Mouse (Mus musculus) cerebellum, adult 18-20 months (tissue): ENCODE data around the gene Ankrd23.
A peak's percentile ranks its signal among the peaks of the same experiment; 100 is the strongest.

ENCODE experiments used
- DNase-seq, 2 experiments: peaks; one replicate each; pipeline ENCODE4 v3.0.0; 2021

Ankrd23 gene

DNA sequence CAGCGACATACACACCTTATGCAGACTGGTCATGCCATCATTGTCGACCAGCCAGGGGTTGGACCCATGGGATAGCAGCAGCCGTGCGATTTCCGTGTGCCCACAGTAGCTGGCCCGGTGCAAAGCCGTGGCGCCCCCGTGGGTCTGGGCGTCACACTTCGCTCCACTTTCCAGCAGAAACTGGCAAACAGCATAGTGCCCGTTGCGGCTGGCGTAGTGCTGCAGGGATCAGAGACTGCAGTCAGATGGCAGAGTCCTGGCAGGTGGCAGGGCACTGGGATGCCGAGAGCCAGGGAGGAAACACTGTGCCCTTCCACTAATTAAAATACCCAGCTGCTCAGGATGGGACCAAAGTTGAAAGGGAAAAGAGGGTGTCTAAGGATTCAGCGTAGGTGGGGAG is 5.2 kb upstream of the Ankrd23 start:
- DNase-seq = peak; percentile 68 to 72

DNA sequence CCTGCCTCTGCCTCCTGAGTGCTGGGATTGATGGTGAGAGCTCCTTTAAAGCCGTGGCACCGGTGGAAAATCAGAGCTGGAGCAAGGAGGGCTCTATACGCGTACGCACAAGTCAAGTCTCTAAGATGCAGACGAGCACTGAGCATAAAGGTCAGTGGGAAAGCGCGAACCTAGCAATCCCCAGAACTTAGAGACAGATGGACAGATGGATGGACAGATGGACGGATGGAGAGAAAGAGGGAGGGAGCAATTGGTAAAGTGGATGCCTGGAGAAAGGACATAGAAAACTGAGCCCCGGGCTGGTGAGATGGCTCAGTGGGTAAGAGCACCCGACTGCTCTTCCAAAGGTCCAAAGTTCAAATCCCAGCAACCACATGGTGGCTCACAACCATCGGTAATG is 4.1 kb upstream of the Ankrd23 start:
- DNase-seq = peak in 1 of 2 experiments; percentile 30

DNA sequence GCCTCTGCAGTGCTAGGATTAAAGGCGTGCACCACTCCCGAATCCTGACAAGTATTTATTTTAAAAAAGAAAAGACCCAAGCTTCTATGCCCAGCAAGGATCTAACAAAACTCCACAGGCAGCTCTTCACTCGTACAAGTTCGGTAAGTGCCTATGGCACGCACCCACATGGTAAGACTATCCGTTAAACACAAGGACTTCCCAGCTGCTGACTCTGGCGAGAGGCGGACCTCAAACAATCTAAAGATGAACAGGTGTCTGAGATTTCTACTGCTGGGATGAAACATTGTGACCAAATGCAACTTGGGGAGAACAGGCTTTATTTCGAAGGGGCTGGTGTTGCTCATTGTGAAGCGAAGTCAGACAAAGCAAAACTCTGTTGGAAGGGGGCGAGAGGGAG is 3.4 kb upstream of the Ankrd23 start:
- DNase-seq = peak in 1 of 2 experiments; percentile 6

DNA sequence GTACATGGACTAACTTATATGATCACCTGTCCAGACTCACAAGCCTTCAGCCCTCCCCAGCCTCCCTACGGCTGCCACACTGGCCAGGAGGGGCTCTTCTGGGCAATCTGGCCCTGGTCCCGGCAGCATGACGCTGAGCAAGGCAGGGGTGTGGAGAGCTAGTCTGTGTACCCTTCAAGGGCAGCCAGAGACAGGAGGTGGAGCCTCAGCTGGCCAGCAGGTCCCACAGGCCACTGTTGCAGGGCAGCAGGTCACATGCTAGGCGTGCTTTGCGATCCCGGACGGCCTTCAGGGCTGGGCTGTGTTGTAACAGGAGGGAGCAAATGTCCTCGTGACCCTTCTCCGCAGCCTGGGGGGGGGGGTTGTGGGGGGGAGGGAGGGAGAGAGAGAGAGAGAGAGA is 2.5 kb upstream of the Ankrd23 start, which contains the start of gene Gm42417:
TSS of gene Gm42417 (minus strand) at position 244 of the 400 bp plus-strand sequence.
- DNase-seq = peak in 1 of 2 experiments; percentile 19

DNA sequence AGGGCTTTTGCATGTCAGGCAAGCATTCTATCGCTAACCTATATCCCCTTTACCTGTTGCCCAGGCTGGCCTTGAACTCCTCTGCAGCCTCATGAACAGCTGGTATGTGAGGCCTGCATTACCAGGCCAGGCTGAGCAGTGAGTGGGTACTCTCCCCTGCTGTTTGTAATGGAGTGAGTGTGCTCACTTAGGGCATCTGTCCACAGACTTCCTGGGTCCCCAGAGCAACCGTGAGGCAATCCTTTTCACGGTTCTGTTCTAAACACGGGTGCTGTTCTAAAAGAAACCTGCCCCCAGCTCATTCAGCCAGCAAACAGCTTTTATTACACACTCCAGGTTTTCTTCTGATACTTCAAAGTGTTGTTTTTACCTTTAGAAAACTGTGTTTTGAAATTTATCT is 2.0 kb upstream of the Ankrd23 start:
- no peak for DNase-seq

DNA sequence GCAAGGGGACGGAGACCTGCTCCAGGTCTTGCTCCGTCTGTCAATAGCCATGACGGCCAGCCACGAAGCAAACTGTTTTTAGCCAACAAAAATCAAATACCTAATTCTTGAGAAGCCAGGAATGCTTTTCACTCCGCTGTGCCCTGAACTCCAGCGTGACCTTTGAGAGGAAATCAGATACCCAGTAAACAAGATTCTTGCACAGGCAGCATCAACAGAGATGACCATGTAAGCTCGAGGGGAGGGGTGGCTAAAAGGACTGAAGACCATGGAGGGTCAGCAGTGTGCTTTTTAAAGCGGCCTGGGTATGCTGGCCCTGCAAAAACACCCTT is 320 bp downstream of the Ankrd23 start:
- DNase-seq = no peak

DNA sequence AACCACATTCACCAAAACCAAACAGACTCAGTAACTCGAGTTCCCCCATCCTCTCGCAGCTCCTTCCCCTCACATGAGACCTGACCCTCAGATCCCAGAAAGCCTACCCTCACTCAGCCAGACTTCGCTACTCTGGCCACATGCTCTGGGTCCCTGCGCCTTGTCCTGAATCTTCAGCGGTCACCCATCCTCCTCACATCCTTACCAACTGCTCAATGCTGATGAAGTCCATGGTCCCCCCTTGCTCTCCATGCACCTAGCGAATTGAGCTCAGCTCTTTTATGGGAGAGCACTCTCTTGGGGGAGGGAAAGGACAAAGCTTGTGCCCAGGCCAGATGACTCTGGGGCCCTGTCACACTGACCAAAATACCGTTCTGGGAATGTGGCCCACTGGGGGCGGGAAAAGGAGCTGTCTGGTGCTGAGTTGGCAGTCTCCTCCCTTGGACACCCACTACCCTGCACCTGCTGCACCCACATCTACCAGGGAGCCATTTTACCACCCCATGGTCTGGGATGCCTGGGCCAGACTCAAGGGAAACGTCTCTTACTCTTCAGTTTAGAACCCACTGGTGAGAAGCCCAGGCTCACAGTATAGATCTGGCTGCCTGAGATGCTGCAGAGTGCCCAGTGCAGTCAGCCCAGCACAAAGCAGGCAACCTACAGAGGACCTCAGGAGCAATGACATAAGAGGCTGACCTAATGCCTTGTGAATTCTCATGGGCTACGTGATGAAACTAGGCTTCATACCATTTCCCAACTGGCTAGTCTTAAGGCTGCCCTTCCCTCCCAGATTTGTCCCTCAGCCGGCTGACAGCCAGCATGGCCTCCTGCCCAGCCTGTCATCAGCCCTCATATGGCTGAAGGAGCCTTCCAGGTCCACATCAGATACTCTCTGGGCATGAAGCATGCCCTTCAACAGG is 946 bp downstream of the Ankrd23 start:
- DNase-seq = peak; percentile 69 to 72

DNA sequence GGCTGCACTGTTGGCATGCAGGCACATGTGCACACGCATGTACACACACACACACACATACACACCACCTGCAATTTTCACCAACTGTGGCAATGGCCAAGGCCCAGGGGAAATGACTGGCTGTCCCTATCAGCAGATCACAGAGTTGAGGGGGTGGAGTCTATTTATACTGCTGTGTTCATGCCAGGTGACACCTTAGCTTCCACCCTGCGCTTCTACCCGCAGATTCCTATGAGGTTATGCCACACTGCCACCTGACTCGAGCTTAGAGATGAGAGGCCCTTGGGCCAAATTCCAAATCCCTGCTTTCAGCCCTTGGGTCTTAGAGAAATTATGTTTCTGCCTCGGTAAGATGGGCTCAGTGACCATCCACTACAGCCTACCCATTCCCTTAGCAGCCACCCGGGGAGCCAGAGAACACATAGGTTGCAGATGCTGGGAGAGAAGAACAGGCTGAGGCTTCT is 2.1 kb downstream of the Ankrd23 start:
- no peak for DNase-seq

DNA sequence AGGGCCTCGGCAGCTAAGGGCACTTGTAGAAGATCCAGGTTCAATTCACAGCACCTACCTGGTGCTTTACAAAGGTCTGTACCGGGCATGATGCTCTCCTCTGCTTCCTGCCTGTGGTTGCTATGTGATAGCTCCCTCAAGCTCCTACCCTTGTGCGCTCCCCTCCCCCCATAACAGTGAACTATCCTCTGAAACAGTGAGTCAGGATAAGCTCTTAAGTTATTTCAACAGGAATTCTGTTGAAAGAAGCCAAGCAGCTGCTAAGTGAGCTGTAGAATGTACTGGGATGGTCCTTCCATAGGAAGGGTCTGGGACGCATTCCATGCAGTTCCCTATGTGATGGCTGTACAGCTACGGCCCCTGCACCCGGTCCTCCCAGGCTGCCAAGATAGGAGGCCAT is 3.1 kb downstream of the Ankrd23 start:
- DNase-seq = no peak

DNA sequence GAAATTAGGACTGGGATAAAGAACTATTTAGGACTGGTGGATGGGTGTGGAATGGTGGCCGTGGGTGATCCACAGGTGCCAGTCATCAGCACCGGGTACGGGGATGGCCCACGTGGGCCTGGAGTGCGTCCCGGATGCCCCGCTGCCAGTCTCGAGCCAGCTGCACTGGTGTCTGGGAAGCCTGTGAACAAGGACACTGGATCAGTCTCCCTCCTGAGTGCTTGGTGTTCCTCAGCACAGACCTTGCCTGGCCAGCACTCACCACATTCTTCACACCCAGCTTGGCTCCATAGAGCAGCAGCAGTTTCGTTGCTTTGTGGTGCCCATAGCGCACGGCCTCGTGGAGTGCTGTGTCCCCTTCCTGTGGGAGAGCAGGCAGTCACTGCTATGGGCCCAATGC is 5.2 kb downstream of the Ankrd23 start:
- DNase-seq = no peak

DNA sequence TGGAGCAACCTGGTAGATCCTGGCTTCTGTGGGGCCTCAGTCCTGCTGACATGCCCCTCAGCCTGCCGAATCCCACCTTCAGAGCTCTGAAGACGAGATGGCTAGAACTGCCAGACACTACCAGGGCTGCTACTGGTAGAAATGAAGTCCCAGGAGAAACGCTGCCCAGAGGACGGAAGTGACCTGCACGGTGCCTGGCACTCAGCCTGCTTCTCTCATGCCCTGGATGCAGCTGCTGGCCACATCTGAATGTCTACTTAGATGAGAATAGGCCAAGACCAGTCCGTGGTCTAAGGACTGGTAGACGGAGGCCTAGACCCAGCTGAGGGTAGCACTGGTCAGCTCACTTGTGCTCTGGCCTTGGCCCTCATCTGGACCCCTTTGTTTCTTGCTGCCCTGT is 5.7 kb downstream of the Ankrd23 start:
- DNase-seq = no peak

DNA sequence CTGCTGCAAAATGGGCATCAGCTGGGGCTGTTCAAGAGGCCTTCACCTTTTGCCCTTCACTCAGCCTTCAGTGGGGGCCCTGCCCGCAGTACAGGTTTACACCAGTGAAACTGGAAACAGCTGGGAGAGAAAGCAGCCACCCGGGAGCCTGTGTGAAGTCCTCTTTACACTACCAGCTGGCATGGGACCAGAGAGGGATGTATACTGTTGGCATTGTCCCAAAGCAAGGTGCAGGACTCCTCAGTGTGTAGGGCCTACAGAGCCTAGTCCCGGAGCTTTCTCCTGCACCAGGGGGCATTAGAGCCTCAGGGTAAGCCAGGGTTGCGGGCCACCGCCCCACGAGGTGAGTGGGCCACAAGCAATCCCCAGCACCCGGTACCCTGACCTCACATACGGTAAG is 6.2 kb downstream of the Ankrd23 start:
- DNase-seq = no peak

DNA sequence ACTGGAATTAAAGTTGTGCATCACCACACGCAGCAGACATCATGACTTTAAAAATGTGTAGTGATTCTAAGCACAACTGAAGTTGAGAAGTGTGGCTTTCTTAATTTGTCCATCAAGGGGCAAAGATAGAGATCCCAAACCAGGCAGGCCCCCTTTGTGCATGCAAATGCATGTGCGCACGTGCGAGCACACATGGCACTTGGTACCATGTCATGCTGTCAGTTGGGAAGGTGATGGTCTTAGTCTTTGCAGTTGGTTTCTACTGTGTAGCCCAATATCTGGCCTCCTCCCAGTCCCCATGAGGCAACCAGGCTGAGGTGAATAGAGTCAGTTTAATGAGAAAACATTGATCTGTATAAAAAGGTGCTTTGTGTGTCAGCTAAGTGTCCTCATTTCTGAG is 6.8 kb downstream of the Ankrd23 start:
- DNase-seq = no peak

DNA sequence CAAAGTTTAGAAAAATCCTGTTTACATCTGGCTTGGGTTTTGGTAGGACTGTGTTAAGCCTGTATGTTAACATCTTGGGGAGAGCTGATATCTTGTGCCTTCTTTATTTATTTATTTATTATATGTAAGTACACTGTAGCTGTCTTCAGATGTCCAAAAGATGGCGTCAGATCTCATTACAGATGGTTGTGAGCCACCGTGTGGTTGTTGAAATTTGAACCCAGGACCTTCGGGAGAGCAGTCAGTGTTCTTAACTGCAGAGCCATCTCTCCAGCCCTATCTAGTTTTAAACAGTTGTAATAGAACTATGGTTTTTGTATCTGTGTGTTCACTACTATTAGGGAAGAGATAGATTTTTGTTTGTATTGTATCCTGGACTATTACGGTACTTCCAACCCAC is 7.4 kb downstream of the Ankrd23 start:
- no peak for DNase-seq

DNA sequence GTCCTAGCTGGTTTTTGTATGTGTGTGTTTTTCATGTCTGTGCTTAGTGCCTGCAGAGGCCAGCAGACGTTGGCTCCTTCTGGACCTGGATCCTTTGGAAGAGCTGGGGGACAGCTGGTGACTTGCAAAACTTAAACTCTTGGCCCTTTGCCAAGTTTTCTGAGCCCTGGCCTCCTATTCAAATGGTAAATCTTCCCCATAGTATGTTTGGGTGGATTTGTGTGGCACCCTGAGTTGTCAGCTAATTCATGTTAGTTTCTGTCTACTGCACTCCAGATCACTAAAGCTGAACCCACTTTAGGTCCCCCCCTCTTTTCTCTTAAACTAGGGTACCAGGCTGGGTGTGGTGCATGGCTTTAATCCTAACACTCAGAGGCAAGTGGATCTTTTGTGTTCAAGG is 8.3 kb downstream of the Ankrd23 start:
- DNase-seq = no peak

DNA sequence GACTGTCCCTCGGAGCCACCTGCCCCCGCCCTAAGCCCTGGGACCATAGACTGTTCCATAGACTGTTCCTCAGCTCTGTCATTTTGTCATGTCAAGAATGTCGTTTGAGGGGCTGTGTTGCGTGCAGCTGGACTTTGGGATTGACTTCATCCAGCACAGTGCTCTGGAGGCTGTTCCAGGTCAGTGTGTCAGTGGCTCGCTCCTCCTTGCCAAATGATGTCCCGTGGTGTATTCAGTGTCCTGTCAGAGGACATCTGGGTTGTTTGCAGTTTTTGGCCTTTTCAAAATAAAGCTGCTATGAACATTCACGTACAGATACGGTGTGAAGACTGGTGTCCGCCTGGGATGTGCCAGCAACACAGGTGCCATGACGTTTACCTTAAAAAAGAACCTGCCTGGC is 9.8 kb downstream of the Ankrd23 start:
- DNase-seq = no peak

DNA sequence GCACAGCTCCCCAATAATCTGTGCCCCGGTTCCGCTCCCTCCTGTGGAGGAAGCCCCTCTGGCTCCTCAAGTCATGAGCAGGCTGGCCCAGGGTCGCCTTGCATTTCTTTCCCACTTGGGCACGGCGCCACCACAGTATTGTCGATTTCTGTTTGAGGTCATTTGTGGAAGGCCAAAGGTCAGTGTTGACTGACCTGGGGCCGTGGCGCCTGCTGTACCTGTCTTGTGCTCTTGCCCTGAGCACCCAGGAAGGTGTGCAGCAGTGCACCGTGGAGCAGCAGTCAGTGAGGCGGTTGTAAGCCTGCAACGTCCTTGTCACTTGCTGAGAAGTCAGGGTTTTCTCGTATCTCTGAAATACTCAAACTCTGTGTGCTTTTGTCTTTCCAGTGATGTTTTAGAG is 10.9 kb downstream of the Ankrd23 start:
- DNase-seq = no peak

DNA sequence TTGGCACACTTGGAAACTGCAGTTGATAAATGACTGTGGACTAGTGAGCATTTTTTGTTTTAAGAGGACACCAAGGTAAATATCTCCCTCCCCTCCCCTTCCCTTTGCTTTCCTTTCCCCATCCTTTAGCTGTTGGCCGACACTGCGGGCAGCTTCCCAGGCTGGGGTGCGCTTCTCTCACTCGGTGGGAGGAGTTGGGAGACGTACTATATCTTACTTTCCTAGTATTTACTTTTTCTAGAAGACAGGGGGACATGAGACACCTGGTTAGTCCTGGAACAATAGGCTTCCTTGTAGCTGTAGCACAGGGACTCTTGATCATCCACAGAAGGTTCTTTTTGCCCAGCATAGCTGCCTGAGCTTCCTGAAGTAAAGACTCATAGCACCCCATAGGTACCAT is 12.6 kb downstream of the Ankrd23 start:
- DNase-seq = no peak

DNA sequence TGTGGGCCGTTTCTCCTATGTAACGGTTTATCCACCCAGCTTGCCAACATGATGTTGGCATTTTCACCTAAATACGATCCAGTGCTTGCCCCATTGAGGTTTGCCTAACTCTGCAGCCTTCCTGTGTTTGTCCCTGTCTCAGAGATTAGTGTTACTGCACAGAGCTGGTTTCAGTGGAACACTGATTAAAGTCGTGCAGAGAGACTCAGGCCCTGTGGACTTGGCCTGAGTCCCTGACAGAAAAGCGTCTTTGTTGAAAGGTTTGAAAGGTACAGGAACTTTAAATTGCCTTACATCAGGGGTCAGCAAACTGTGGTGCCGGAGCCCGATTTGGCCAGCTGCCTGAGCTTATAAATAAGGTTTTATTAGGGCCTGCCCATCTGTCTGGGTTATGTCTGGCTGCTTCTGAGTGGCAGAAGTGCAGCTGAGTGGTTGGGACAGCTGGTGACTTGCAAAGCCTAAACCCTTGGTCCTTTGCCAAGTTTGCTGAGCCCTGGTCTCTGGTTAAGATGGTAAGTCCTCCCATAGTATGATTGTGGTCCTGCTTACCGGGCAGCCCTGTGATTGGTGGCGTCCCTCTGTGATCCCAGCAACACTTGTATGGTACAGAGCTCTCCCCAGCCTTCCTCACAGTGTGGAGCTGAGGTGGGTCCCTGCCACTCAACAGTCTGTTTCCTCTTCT is 13.2 kb downstream of the Ankrd23 start:
- DNase-seq = no peak

DNA sequence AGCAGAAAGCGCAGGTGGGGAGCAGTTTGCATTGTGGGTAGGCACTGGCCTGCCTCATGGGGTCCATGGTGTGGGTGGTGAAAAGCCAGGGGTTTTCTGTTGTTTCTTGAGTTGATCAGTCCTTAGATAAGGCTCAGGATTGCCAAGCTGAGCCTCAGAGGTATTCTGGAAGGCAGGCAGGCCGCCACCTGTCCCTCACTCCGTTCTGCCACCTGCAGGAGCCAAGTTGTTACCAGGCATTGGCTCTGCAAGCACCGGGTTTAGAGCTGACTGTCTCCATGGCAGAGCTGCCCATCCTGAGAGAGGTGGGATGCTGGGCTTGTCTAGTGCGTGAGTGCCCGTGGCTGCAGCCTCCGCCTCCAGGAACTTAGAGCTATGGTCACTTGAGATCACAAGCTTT is 14.5 kb downstream of the Ankrd23 start:
- DNase-seq = peak in 1 of 2 experiments; percentile 54

DNA sequence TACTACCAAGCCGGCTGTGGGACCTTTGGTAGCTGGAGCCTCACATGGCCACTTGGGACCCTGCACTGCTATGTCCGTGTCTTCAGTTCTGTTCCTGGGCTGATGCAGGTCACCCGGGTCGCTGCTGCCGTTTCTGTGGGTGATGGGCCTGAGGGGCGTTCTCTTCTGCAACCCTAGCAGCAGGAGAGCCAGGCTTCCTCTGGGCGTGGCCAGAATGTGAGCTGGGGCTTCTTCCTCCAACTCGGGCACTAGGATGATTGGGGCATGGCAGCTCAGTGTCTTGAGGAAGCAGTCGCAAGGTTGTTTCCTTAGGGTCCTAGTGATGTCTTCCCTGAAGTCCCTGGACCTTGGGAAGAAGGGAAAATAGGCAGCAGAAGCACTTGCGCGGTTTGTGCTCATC is 17.1 kb downstream of the Ankrd23 start:
- DNase-seq = no peak

DNA sequence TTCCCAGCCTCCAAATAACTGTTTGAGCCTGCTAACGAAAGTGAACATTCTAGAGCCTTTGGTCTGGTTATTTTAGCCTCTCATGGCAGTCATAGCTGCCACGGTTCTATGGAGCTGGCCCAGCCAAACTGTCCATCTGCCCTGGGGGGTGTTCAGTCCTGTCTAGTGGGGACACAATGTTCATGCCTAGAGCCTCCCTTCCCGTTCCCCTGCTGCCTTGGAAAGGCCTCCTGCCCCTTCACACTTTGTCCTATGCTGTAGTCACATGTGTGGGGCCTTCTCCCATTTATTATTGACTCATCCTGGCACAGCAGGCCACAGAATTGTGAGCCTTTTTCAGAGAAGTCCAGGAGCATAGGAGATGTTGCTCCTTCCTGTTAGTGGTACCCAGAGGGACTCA is 18.4 kb downstream of the Ankrd23 start:
- DNase-seq = peak; percentile 54 to 70

DNA sequence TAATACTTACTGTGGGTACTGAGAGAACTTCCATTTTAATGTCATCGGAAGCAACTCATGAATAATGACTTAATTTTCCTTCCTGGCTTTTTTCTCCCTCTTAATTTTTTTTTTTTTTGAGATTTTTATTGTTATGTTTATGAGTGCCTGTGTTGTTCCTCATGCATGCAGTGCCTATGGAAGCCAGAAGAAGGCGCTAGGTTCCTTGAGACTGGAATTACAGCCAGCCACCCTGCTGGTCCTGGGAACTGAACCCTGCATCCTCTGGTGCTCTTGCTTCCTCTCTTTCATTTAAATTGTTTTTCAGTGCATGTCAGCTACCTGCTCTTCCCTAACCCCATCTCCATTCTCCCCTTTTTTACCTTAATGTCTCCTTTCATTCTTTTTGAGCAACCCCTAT is 23.0 kb downstream of the Ankrd23 start:
- DNase-seq = peak; percentile 62 to 66

DNA sequence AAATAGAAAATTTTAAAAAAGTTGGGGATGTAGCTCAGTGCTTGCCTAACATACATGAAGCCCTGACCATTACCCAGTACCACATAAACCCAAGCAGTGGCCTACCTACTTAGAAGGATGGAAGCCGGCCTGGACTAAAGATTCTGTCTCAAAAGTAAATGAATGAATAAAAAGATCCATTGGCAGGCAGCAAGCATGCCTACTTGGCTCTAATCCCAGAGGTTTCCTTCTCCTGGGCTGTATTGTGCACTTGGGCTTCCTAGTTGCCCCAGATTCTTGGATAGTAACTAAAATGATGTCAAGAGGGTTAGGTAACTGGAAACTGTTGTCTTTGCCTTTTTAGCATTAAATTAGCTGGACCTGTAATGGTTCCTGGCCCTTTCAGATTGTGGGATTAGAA is 23.4 kb downstream of the Ankrd23 start:
- DNase-seq = no peak

DNA sequence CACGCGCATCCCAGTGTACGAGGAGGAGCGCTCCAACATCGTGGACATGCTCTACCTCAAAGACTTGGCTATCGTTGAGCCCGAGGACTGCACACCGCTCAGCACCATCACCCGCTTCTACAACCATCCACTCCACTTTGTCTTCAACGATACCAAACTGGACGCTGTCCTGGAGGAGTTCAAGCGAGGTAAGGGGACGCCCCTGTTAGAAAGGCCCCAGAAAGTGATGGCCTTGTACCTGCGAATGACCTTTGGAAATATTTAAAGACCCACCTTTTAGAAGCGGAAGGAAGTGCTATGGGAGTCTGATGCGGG is 23.8 kb downstream of the Ankrd23 start:
- no peak for DNase-seq
